Mouse (Mus musculus) large intestine, adult 2 months (tissue): ENCODE measurements around the gene Man2a2. TPM values are rescaled to one million over a fixed set of nuclear protein-coding genes. Genes with fewer than 3 reads are reported as not detected.
A peak's percentile ranks its signal among the peaks of the same experiment; 100 is the strongest.
"Not testable (repeated sequence)": the region's sequence is repeated elsewhere in the genome, so short reads cannot be mapped to it uniquely, and the experiment has no call there.

Experiments
- DNase-seq: peaks from one replicate; pipeline ENCODE4 v3.0.0-alpha.2; 2012; ENCODE audit warnings: low read depth, low spot score
- WGBS: fragments of 180-500 bp; shearing (Covaris S2); methylation state at CpG from one replicate; pipeline ENCODE4 v1.1.7; 2018; 5-methylcytosine and 5-hydroxymethylcytosine counted together
- polyA plus RNA-seq: library from polyadenylated mRNA; depleted of rRNA; stranded (reverse); fragments of >200 nt; gene quantifications from 2 replicates; pipeline ENCODE4 v1.2.3, GENCODE M21; 2012

Man2a2 gene
- polyA plus RNA-seq, 1 experiment, result 13.8 TPM

DNA sequence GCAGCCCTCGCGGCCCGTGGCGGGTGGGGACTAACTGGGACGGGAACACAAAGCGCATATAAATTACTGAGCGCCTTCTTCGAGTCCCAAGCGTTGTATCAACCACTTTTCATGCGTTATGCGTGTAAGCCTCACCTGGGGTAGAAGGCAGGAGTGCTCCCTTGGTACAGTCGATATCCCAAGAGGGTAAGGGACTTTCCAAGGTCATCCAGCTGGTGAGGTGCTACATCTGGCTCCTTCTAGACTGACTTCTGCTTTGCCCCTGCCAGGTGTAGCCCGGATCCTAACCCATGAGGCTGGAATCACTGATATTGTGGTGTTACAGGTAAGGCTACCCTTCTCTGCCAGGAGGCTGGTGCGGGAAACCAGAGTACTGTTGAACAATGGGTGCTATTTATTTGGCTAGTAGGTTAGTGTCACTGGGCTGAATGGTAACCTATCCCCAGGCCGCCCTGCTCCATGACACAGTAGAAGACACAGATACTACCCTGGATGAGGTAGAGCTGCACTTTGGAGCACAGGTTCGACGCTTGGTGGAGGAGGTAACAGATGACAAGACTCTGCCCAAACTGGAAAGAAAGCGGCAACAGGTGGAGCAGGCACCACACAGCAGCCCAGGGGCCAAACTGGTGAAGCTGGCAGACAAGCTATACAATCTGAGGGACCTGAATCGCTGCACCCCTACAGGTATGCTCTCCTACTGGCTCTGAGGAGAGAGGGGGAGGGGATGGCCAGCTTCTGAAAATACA, 27.7 kb downstream of the Man2a2 start:
- WGBS, result 23% methylated on average over 19 of the region's 19 CpGs
- no peak for DNase-seq

DNA sequence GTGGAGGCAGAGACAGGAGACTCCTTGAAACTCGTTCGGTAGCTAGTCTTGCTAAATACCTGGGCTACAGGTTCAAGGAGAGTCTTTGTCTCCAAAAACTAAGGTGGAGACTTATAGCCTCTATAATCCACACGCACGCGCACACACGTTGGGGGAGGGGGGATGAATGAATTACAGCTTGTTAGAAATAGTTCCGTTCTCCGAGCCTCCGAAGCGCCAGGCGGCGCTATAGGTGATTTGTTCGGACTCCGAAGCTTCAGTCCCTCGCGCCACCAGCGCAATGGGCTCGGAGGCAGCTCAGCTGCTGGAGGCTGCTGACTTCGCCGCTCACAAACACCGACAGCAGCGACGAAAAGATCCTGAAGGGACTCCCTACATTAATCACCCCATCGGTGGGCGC, 28.3 kb downstream of the Man2a2 start, which contains the start of gene Hddc3:
TSS of gene Hddc3 (plus strand) at position 247 of the 400 bp plus-strand sequence.
- WGBS, result under 1% methylated on average over 25 of the region's 25 CpGs
- peak; percentile 92 for DNase-seq

DNA sequence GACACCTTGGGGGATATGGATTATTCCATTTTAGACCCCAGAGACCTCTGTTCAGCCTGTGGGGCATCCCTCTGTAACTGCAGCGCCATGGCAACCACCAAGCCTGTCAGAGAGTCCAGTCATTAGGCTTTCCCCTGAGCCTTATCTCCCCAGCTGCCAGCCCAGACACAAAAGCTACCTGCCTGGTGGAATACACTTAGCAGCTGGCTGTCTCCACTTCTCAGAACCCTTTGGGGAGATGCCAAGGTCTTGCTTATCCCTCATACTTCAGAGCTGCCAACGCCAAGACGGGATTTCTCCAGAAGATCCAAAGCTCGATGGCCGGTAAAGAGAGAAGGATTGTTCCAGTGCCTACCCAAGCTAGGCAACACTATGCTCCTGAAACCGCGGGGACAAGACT, 29.4 kb downstream of the Man2a2 start:
- DNase-seq, result no peak
- WGBS, result 85% methylated on average over 7 of the region's 7 CpGs

DNA sequence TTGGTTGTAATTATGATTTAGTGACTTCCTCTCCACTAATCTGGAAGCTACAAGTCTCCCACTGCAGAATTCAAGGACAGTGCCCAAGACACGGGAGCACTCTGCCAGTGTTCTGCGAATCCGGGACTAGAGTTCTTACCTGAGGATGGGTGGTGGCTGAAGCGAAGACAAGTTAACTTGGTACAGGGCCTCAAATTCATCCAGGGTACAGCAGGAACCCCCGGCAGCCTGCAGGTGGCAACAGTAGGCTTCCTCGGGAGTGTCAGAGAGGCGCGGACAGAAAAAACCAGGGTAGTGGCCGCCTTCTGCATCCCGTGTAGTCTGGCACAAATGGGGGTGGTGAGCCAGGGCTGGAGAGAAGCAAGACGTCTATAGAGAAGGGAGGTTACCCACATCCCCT, 30.4 kb downstream of the Man2a2 start, which contains the start of gene Unc45a:
TSS of gene Unc45a (minus strand) at position 213 of the 400 bp plus-strand sequence.
- DNase-seq, result peak; percentile 48
- 2% methylated on average over 11 of the region's 11 CpGs for WGBS

DNA sequence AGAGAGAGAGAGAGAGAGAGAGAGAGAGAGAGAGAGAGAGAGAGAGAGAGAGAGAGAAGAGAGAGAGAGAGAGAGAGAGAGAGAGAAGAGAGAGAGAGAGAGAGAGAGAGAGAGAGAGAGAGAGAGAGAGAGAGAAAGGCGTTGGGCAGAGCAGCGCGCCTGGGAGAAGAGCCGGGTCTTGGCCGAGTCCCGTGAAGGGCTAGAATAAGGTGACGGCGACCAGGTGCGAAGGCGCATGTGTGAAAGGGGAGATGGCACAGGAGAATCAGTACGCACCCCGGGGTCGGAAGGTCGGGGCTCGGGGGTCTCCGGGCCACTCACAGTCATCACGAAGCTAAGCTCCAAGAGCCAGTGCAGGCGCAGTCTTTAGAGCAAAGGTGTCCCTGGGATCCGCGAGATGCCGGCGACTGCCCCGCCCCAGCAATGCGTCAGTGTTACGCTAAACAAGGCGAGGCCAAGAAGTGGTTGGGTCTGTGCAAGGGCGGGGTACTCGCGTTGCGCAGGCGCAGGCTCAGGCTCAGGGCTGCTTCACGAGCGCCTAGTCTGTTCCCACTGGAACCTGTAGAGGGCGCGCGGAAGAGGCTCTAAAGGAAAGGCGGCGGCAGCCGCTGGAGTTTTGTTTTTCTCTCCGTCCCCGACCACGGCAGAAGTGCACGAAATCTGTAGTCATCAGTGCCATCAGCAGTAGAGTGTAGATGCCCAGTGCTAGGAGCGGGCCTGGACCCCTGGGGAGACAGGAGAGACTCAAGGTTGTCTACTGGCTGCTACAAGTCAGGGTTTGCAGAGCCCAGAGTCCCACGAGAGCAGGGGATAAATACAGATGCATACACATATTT, 31.2 kb downstream of the Man2a2 start:
- under 1% methylated on average over 45 of the region's 45 CpGs for WGBS
- peak; percentile 97 for DNase-seq

DNA sequence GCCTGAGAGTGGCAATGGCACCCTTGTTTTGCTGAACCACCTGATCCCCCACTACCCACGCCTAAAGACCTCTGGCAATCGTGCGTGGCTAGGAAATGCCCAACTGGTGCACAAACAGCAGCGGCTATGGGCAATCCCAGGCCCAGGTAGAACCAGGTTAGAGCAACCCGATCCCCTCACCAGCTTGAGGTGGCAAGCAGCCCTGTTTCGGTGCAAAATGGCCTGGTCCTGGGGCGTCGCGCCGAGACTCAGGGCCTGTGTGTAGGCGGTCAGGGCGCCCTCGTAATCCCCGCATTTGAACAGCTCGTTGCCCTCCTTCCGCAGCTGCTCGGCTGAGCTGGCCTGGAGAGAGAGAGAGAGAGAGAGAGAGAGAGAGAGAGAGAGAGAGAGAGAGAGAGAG, 31.8 kb downstream of the Man2a2 start:
- 4% methylated on average over 17 of the region's 17 CpGs for WGBS
- no peak for DNase-seq

DNA sequence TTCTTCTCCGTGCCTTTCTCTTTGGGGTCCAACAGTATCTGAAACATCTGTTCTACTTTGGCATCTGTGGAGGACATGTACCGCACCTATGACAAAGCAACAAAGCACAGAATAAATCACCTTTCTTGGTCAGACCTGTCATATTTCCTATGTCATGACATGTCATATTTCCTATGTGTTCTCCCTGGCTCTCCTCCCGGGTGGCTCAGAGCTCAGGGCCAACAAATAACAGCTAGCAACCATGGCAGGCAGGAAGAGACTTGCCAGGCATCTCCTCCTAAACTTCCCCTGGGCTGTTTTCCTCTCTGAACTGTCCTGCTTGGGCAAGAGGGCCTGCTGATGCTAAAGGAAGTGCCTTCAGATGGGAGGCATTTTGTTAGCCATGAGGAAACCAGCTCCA, 34.2 kb downstream of the Man2a2 start:
- DNase-seq, result no peak
- 89% methylated on average over 3 of the region's 3 CpGs for WGBS

DNA sequence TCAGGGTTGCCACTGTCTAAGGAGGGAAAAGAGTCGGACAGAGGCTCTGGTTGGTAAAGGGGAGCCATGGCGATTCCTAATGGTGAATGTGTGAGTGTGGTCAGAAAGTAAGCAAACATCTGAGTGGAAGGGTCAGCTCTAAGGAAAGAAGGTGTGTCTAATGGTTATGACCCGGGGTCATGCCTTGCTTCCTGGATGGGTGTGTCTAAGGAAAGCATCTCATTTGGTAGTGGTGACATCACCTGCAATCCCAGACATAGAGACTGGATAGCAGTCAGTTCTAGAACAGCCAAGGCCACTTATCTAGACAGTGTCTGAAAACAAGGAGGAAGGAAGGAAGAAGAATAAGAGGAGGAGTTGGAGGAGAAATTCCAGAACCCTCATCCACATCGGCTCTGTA, 36.3 kb downstream of the Man2a2 start:
- 47% methylated on average over 4 of the region's 4 CpGs for WGBS

DNA sequence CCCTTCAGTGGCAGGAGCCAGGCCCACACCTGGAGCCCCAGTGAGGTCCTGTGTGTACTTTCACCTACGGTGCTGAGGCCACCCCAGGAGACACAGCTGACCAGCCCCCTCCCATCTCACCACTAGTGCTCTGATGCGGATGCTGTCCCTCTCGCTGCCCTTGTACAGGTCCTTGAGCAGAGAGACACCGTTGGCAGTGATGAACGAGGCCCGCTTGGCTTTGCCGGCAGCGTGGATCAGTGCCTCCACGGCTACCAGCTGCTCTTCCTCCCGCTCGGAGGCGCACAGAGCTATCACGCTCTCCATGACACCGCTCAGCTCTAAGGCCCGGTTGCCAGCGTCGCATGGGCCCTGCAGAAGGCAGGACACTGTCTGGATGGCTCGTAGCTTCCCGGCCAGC, 39.7 kb downstream of the Man2a2 start:
- WGBS, result 96% methylated on average over 19 of the region's 19 CpGs
- no peak for DNase-seq

More for the DNA sequence above, 36.3 kb downstream of the Man2a2 start:
- peak; percentile 56 for DNase-seq

DNA sequence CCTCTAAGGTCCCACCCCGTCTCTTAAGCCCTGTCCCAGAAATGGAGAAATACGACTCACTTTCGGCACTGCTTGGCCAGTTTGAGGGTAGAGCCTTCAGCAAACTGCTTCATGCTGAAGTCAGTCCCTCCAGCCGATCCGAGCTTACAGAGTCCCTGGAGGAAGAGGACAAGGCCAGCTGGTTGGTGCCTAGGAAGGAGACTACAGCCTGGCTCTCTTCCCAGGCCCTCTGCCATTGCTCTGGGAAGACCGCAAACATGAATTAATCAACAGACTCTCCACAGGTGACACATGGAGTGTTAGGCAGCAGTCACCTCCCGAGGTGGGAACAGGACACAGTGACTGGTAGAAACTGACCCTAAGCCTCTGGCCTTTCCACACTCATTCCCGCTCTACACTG, 40.9 kb downstream of the Man2a2 start:
- WGBS, result 82% methylated on average over 8 of the region's 8 CpGs

DNA sequence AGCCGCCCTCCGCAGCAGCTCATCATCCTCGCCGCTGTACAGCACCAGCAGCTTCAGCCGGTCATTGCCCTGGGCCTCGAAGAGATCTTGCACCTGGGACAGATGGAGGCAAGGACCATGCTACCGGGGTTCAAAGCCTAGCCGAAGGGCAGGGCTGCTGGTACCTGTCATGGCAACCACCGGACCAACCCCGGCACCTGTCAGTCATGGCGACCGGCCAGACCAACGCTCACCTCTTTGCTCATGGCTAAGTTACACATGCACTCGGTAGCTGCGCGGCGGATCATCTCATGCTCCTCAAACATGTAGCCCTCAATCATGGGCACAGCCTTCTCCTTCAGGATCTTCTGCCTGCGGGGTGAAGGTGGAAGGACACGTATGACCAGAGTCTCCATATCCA, 45.1 kb downstream of the Man2a2 start:
- WGBS, result 95% methylated on average over 19 of the region's 19 CpGs
- DNase-seq, result no peak

More for the DNA sequence above, 40.9 kb downstream of the Man2a2 start:
- no peak for DNase-seq

DNA sequence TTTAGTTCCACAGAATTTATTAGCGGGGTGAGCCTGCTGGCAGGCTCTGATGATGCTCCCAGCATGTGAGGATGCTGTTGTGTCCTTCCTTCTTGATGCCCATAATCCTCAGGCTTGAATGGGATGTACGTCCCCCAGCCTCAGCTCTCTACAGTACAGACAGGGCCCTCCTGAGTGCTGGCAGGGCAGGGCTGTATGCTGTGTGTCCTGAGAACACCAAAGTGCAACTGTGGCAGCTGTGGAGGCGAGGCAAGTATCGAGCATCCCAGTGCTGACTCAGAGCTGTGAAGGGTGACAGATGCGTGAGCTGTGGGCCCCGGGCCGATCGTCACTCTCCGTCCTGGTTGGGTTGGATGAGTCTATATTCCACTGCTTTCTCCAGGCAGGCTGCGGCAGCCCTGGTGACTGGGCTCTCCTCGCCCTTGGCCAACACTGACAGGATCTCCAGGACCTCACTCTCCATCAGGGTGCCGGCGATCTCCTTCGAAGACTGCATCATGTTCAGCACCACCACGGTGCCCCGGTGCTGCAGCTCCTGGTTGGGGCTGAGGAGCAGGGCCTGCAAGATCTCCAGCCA, 45.8 kb downstream of the Man2a2 start:
- WGBS, result 88% methylated on average over 16 of the region's 16 CpGs
- no peak for DNase-seq

DNA sequence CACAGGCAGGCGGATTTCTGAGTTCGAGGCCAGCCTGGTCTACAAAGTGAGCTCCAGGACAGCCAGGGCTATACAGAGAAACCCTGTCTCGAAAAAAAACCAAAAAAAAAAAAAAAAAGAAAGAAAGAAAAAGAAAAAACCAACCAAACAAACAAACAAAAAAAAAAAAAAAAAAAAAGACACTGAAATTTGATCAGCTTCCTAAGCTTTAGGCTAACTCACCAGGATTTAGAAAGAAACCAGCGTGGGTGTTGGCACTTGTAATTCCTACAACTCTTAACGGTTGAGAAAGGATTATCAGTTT, 46.4 kb downstream of the Man2a2 start:
- WGBS, result 28% methylated on average over 4 of the region's 5 CpGs
- DNase-seq, result not testable (repeated sequence)

DNA sequence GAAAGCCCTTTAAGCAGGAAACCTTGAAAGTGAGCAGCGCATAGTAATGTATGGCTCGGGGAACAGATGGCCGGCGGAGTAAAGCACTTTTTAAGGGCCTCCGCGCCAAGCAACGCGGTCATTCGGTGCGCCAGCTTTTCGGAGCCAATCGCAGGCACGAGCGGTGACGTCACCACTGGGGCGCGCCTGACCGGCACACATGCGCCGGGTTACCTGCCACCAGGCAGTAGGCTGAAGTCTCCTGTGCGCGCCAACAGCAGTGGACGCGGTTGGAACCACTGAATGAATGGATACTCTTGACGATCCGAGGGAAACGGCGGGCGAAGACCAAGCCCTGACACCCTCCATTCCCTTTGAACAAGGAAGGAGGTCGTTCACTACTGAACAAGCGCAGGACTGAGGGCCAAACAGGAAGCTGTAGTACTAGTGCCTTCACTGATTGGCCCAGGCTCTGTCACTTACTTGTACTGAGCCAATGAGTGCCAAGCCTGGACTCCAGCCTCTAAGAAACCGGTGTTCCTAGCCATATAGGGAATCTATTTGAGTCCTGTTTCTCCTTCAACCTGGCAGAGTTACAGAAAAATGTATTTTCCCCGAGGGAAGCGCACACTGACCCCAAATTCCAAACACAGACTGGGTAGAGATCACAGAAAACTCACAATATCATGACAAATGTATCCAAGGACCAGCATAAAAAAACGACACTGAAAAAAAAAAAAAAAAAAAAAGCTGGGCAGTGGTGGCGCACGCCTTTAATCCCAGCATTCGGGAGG, 46.9 kb downstream of the Man2a2 start, which contains the start of gene Rccd1:
TSS of gene Rccd1 (minus strand) at position 412 of the 773 bp plus-strand sequence.
- DNase-seq, result peak; percentile 97
- 1% methylated on average over 38 of the region's 38 CpGs for whole genome bisulfite sequencing

DNA sequence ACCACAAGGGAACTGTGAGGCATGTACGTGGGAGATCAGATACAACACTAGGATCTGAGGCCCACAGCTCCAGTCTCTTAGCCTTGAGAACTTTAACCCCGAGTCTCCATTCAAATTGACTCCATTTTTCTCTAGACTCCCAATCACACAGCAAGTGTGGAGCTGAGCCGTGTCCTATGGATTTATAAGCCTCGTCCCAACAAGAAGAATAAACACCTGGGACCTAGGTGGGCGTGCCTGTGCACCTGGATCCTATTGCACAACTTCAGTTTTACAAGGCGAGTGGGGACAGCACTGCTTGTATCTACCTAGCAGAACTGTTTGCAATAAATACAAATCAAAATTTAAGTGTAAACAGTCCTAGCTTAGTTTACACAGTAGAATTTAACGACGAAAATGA, 47.8 kb downstream of the Man2a2 start:
- WGBS, result 8% methylated on average over 8 of the region's 8 CpGs
- peak; percentile 61 for DNase-seq

DNA sequence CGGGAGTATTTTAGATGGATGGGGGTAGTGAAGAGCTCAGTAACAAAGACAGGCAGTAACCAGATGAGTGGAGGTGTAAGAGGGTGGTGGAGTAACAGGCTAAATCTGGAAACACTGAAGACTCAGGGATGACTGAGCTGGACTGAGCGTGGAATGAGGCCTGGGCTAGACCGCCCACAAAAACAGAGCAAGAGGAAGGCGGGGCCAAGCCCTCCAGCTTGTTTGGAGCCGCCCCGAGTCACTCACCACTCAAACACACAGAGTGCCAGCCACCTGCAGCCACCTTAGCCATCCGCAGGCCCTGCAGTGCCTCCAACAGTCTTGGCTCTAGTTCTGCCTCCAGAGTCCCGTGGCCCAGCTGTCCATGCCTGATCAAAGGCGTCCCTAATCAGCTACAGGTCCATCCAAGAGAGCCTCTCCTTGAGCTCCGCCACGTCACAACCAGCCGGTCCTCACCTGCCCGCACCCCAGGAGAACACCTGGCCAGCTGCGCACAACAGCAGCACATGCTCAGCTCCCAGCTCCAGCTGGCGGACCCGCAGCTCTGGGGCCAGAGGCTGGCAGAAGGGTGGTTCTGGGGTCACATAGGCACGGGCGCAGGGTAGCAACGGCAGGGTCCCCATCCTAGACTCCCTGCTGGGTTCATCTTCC, 51.2 kb downstream of the Man2a2 start:
- WGBS, result 83% methylated on average over 19 of the region's 19 CpGs

DNA sequence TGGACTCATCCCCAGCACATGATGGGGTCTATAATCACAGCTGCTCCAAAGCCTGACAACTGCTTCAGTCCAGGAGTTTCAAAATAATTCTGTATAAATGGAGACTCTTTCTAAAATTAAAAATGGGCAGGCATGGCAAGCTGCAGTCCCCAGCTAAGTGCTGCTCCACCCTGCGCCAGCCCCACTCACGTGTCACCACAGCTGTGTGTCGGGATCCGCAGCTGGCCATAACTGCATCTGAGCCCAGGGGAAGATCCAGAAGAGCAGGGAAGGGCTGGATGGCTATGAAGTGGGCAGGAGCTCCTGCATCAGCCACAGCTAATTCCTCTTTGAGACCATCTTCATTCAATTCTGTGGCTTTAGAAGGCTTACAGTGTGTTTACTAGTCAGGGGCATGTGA, 52.5 kb downstream of the Man2a2 start:
- WGBS, result 90% methylated on average over 4 of the region's 4 CpGs
- no peak for DNase-seq

More for the DNA sequence above, 51.2 kb downstream of the Man2a2 start:
- no peak for DNase-seq

DNA sequence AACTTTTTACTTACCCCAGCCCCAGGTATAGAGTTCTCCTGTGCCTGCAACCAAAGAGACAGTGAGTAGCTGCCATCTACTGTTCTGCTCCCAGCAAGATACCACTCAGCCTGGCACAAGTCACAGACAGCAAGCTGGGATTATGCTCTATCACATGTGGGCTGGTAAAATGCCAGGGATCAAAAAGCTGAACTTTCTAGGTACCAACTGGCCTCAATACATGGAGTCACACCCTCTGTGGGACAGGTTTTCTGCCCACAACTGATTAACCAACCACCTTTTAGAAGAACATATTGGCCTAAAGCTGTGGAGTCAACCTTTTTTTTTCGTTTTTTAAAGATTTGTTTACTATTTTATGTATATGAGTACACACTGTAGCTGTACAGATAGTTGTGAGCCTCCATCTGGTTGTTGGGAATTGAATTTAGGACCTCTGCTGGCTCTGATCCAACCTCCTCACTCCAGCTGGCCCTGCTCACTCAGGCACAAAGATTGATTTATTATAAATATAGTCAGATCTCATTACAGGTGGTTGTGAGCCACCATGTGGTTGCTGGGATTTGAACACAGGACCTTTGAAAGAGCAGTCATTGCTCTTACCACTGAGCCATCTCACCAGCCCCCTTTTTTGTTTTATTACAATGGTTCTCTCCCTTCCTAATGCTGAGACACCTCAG, 53.6 kb downstream of the Man2a2 start:
- no peak for DNase-seq
- WGBS, result 68% methylated on average over 1 of the region's 1 CpGs

DNA sequence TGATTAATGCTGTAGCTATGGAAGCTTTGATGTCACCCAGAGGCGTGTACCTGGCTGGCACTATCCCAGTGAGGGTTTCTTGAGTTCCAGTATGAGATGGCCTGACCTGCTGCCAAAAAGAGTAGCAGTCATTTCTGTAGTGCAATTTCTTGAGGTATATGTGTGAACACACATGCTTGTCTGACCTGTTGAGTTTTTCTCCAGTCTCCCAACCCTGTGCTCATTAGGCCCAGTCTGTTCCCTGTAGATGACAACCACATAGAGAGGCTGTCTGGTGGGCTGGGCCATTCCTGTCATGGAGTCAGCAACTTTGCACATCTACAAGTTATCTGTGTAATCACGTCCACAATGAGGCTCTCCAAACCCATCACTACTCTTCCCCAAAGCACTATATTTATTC, 55.4 kb downstream of the Man2a2 start:
- WGBS, result 81% methylated on average over 2 of the region's 2 CpGs
- no peak for DNase-seq
